Mouse (Mus musculus) adipocyte (in vitro differentiated cells): ENCODE measurements around the gene Akap10.
A peak's percentile ranks its signal among the peaks of the same experiment; 100 is the strongest.
"Not testable (repeated sequence)": the region's sequence is repeated elsewhere in the genome, so short reads cannot be mapped to it uniquely, and the experiment has no call there.

ENCODE experiments used
- DNase-seq: peaks from one replicate; pipeline ENCODE4 v3.0.0-alpha.2; 2016; ENCODE audit warnings: low spot score

Akap10 gene

GRCm38 (mm10) chr11:61930640-61931586 is 861 bp upstream of the Akap10 start:
- no peak for DNase-seq

- peak; percentile 28 for DNase-seq
Observed at GRCm38 (mm10) chr11:61929323-61930097, 542 bp downstream of the Akap10 start.

GRCm38 (mm10) chr11:61923309-61923708 is 6.7 kb downstream of the Akap10 start:
- no peak for DNase-seq

- no peak for DNase-seq
Observed at GRCm38 (mm10) chr11:61919702-61920101, 10.3 kb downstream of the Akap10 start.

- no peak for DNase-seq
Observed at GRCm38 (mm10) chr11:61908315-61908714, 21.7 kb downstream of the Akap10 start.

- DNase-seq = peak; percentile 54
Observed at GRCm38 (mm10) chr11:61882183-61882582, 47.9 kb downstream of the Akap10 start.

GRCm38 (mm10) chr11:61879921-61880320 is 50.1 kb downstream of the Akap10 start:
- DNase-seq = no peak

- DNase-seq = no peak
Observed at GRCm38 (mm10) chr11:61871881-61872280, 58.2 kb downstream of the Akap10 start.

GRCm38 (mm10) chr11:61866856-61867255 is 63.2 kb downstream of the Akap10 start:
- no peak for DNase-seq

- DNase-seq = no peak
Observed at GRCm38 (mm10) chr11:61861781-61862547, 68.1 kb downstream of the Akap10 start.

- DNase-seq = peak; percentile 52
Observed at GRCm38 (mm10) chr11:61859316-61859715, 70.7 kb downstream of the Akap10 start.

GRCm38 (mm10) chr11:61855539-61855938 is 74.5 kb downstream of the Akap10 start:
- DNase-seq = no peak

GRCm38 (mm10) chr11:61854988-61855411 is 75.1 kb downstream of the Akap10 start, which contains the start of gene Ulk2:
Ulk2 (minus strand) TSS chr11:61855073.
- DNase-seq = peak; percentile 83

GRCm38 (mm10) chr11:61854211-61854987 is 75.7 kb downstream of the Akap10 start:
- DNase-seq = peak; percentile 87

- DNase-seq = no peak
Observed at GRCm38 (mm10) chr11:61853659-61854058, 76.4 kb downstream of the Akap10 start.

GRCm38 (mm10) chr11:61852916-61853315 is 77.1 kb downstream of the Akap10 start:
- DNase-seq = no peak

GRCm38 (mm10) chr11:61851195-61851594 is 78.9 kb downstream of the Akap10 start:
- no peak for DNase-seq

- not testable (repeated sequence) for DNase-seq
Observed at GRCm38 (mm10) chr11:61840663-61841062, 89.4 kb downstream of the Akap10 start.

- no peak for DNase-seq
Observed at GRCm38 (mm10) chr11:61839940-61840339, 90.1 kb downstream of the Akap10 start.

- DNase-seq = no peak
Observed at GRCm38 (mm10) chr11:61839182-61839581, 90.9 kb downstream of the Akap10 start.
